Mouse (Mus musculus): Measurements from ENCODE around the gene Cdc42ep2.
"Not testable (repeated sequence)": the region's sequence is repeated elsewhere in the genome, so short reads cannot be mapped to it uniquely, and the experiment has no call there.

Cdc42ep2 gene

DNA sequence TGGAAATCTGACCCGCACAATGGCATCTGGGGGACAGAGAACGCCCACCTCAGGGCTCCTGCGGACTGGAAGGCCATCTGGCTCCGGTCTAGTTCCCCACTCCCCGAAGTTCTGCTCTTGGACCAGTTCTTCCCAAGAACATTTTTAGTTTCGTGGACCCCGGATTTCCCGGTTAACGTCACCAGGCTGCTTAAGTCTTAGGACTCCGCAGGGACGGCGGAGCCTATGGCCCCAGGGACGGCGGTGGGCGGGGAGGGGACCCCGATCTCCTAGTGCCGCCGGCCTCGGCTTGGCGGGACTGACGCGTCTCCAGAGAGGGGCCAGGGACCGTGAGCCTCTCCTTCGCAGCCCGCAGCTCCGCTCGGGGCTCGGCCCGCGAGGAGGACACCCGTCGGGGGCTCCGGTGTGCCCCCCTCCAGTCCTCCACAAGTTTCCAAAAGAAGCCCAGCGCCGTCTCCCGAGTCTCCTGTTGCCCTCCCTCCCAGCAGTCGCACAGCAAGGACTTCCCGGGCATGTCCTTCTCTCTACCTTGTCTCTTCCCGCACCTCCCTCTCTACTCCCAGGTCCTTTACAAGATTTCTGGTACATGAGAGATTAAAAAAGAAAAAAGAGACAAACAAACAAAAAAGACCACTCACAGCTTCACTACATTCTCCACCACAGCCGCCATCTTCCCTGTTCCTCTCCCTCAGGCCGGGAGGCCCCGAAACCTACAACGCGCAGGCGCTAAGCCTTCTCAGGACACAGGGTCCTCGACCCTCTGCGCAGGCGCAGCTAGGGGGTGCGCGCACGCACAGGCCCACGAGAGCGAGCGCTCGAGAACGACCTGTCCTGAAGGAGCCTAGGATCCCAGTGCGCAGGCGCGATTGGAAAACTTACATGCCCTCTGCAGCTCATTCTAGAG, 12.3 kb downstream of the Cdc42ep2 start:
- DNase-seq (ENCODE audit: low spot score) = peak; percentile 98

- no peak for DNase-seq (ENCODE audit: low spot score)
Observed at GRCm38 (mm10) chr19:5911430-5912102, 13.1 kb downstream of the Cdc42ep2 start.

DNA sequence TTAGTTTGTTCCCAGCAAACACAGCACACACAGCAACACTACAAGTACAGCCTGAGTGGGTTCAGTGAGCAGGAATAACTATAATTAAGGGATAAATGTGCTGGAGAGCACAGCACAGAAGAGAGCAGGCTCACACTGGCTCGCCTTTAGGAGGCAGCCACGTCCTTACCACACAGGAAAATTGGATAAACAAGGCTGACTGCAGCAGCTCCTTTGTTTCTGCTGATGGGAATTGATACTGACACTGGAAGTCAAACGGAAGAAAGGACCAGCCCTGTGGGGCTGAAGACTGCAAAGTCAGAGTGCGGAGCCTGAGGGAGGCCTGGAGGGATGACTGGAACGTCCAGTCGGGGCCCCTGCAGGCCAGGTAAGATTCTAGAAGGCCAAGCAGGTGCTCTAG, 14.4 kb downstream of the Cdc42ep2 start:
- DNase-seq (ENCODE audit: low spot score) = no peak

- DNase-seq (ENCODE audit: low spot score) = no peak
Observed at GRCm38 (mm10) chr19:5907275-5907674, 17.3 kb downstream of the Cdc42ep2 start.

DNA sequence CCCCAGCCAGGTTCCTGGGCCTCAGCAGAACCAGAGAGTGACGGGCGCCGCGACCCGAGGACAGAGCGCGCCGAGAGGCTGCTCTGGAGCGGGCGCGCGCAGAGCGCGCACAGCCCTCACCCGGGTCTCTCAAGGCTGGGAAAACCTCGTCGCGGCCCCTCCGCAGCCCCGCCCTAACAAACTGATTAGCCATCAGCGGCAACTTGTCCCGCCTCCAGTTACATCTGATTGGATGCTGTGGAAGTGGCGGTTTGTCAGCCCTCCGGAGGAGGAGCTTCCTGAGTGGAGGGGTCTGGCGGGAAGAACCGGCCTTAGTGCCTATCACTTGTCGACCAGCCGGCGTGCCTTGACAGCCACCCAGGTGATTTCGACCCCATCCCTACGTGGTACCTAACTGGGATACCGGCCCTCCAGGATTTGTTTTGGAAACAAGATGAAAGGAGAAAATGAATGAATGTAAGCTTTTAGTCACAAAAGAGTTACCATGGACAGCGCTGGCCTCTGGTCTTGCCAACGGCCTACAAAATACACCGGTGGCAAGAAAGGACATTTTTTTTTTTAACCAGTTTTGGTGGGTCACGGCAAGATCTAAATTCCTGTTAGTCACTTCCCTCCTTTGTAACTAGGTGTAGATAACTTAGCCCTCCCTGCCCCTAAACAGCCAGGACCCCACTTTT, 30.5 kb downstream of the Cdc42ep2 start, which contains the start of gene Tigd3:
Gene Tigd3 (minus strand): TSS at position 148 of the 677 bp plus-strand sequence.
- peak; percentile 91 for DNase-seq (ENCODE audit: low spot score)

DNA sequence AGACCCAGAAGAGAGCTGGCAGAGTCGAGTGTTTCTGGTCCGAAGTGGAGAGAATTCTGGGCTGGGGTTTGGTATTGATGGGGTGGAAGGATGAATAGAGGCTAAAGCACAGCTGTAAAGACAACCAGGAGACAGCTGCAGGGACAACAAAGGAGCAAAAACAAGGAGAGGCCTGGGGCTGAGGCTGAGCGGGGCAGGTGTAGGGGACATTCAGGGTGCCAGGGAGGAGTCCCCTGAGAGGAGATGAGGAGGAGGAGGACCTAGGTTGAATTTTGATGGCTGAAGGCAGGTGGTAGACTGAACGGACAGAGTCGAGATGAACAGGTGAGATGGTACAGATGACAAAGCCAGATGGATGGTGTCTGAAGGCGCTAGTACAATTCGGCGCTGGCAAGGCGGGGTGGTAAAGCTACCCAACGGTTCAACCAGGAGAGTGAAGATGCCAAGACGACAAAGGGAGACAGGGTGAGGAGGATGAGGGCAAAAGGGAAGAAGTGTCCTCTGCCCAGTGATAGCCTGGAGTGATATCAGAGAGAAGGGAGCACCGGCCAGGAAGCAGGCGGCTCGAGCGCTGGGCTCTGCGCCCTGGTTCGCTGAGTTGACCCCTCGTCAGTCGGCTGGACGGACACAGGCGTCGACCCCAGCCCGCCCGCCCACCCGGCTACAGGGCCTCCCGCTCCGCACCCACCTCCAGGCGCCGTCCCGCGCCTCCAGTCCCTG, 31.2 kb downstream of the Cdc42ep2 start:
- DNase-seq (ENCODE audit: low spot score) = no peak

DNA sequence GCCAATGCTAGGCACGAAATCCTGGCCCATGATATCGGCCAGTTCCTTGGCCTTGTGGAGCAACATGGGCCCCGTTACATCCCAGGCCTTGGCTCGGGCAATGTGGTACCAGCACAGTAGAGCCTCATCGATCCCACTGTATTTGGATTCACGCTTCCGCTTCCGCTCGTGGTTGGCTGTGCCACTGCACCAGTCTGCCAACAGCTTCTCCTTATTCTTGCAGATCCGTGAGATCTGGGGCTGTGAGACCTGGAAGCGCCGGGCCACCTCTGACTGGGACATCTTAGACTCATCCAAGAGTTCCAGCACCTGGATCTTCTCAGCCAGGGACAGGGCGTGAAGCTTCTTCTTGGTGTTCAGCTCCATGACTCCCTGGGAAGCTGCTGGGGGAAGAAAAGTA, 31.9 kb downstream of the Cdc42ep2 start:
- DNase-seq (ENCODE audit: low spot score) = no peak

DNA sequence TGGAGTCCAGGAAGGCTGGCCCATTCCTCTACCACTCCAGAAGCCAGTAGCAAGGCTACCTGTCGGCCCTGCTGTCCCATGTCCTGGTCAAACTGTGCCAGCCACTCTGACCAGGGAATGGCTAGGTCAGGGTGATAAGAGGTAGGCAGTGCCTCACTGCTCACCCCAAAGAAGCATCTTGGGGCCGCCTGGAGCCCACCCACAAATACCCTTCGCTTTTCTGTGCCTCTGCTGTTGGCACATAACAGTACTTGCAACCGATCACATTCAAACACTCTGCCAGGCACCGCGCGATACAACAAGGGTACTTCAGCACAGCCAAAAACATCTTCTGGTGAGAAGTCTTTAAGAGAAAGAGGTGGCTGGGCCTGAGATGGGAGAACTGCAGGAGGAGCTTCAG, 32.4 kb downstream of the Cdc42ep2 start:
- DNase-seq (ENCODE audit: low spot score) = no peak

GRCm38 (mm10) chr19:5891521-5892258, 32.9 kb downstream of the Cdc42ep2 start:
- no peak for DNase-seq (ENCODE audit: low spot score)

DNA sequence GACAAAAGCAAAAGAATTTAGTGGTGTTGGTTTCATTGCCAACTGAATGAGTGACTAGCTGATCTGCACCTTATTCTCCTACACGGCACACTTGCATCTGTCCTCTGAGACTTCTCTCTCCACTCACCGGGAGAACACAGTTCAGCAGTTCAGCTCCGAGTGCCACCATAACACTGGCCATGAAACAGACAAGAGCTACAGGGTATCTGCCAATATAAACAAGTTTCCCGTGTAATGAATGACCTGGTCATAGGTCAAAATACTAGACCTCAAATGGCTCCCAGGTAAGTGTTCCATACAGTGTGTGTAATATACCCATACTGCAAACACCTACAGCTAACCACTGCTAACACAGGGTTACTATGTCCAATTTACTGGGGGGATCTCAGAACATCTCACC, 35.4 kb downstream of the Cdc42ep2 start:
- no peak for DNase-seq (ENCODE audit: low spot score)

GRCm38 (mm10) chr19:5887234-5887815, 37.3 kb downstream of the Cdc42ep2 start:
- no peak for DNase-seq (ENCODE audit: low spot score)

DNA sequence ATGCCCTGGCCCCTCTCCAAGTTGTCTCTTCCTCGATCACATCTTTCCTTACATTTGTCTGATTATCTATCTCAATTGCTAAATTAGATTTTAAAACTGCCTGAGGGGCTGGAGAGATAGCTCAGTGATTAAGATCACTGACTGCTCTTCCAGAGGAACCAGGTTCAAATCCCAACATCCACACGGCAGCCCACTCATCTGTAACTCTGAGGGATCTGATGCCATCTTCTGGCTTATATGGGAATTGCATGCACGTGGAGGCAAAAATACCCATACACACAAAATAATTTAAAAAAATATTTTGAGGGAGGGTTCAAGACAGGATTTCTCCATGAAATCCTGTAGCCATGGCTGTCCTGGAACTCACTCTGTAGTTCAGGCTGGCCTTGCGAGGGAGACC, 38.8 kb downstream of the Cdc42ep2 start:
- DNase-seq (ENCODE audit: low spot score) = no peak

DNA sequence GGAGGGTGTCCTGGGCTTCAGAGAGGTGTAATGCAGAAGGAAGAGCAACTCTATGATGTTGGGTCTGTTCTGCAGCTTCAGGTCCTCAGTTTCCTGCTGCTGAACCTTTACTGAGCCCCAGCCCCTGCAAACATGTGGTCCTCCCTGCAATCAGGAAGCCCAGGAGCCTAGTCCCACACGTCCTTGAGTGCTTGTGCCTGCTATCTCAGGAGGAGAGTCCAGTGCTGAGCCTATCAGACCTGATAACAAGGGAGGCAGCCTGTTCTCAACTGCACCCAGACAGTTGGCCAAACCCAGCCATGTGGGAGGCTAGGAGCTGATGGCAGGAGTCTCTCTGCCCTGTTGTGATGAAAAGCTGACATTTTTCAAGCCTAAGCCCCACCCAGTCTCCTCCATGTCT, 40.7 kb downstream of the Cdc42ep2 start:
- DNase-seq (ENCODE audit: low spot score) = no peak

DNA sequence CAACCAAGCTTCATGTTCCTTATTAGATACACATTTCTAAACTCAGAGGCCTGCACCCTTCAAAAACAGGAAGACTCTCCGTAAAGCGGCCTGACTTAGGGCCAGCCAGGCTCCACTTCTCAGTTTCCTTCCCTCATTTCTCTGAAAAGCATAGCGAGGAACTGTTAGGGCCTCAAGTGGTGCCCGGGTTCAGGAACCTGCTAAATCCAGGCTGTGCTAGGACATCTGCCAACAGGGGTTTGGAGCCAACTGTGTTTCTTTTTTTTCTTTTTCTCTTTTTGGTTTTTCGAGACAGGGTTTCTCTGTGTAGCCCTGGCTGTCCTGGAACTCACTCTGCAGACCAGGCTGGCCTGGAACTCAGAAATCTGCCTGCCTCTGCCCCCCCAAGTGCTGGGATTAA, 42.5 kb downstream of the Cdc42ep2 start:
- DNase-seq (ENCODE audit: low spot score) = not testable (repeated sequence)

DNA sequence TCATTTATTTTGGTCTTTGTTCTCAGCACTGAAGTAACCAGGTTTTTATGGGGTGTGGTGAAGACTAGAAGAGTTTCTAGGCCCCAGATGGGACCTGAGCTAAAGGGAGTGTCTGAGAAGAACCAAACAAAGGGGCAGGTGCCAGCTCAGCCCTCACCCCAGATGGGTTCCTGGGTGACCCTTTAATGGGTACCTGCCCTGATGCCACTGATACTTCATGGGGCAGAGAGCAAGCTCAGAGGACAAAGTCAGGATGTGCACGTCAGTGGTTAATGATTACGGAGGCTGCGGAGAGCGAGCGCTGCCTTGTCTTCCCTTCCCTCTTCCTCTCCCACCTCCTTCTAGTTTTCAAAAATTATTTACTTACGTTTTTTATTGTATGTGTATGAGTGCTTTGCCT, 43.5 kb downstream of the Cdc42ep2 start:
- no peak for DNase-seq (ENCODE audit: low spot score)

GRCm38 (mm10) chr19:5879735-5880134, 44.9 kb downstream of the Cdc42ep2 start:
- DNase-seq (ENCODE audit: low spot score) = no peak

GRCm38 (mm10) chr19:5878916-5879315, 45.7 kb downstream of the Cdc42ep2 start:
- no peak for DNase-seq (ENCODE audit: low spot score)

GRCm38 (mm10) chr19:5878362-5878722, 46.3 kb downstream of the Cdc42ep2 start:
- no peak for DNase-seq (ENCODE audit: low spot score)

GRCm38 (mm10) chr19:5877618-5878361, 46.8 kb downstream of the Cdc42ep2 start, which contains the start of gene Slc25a45:
Slc25a45 (plus strand) TSS chr19:5877808.
- peak; percentile 65 for DNase-seq (ENCODE audit: low spot score)

DNA sequence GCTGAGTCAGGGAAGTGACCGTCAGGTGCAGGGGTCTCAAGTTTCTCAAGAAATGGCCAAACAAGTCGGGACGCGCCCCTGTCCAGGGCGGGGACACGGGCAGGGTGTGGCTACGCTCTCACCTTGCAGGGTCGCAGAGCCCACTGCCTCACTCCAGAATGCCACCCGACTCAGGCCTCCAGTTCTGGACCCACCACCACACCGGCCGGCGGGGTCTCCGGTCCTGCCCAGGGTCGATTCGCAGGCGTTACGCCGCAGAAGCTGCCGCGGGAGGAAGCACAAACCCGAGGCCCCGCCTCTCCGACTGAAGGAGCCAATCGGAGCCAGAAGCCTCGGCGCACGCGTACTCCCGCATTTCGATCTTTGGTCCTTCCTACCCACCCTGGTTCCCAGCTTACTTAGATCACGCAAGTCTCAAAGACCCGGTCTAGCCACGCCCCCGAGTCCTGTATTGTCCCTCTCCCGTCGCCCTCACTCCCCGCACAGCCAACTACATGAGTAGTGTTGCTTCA, 49.6 kb downstream of the Cdc42ep2 start, which contains the start of gene Frmd8:
Gene Frmd8 (minus strand): TSS at position 306 of the 512 bp plus-strand sequence.
- DNase-seq (ENCODE audit: low spot score) = peak; percentile 89
